Mouse (Mus musculus): ENCODE data around the gene Klhl5.

The Klhl5 gene

DNA sequence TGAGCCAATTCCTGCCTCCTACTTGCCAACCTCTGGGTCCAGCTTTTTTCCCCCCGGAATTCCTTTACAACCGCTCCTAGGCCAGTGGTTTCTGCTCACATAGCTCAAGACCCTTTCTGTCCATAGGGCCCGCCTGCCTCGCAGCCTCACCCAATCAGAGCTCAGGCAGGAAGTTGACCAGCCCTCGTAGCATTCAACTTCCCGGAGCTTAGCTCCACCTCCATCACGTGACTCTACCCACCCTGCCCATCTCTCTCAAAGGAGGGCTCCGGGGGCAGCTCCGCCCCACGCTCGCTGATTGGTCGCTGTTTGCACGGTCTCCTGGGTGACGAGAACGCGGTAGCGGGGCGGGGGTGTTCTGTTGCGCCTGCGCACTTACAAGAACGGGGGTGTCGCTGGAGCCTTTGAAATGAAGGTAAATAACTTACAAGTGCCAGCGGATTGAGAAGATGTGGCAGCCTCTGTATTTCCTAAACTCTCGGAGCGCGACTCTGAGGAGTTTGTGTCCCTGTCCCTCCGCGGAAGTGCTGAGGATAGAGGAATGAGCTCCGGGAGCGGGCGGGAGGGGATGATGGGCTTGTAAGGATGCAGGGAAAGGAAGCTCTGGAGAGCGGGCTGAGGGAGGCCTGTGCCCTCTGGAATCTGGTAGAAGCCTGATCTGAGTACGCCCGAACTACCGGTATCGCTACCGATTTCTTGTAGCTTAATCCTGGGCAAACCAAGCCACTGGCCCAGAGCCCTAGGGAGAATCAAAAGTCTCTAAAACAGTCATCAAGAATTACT, 92.2 kb downstream of the Klhl5 start, which contains the start of gene Wdr19:
TSS of gene Wdr19 (plus strand) at position 351 of the 783 bp plus-strand sequence.
- DNase-seq (ENCODE audit: low spot score): peak; percentile 94

DNA sequence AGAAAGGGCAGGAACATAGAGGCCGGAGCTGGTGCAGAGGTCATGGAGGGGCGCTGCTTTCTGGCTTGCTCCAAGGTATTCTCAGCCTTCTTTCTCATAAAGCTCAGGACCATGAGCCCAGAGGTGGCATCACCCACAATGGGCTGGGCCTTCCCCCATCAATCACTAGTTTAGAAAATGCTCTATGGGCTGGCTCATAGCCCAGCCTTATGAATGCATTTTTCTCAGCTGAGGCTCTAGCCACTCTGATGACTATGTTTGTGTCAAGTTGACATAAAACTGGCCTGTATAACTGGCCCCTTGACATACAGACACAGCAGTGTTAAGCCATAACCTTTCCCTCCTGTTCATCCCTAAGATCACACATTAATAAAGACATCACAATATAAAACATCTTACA, 97.4 kb downstream of the Klhl5 start:
- no peak for DNase-seq (ENCODE audit: low spot score)

GRCm38 (mm10) chr5:65213321-65213720, 106.0 kb downstream of the Klhl5 start:
- no peak for DNase-seq (ENCODE audit: low spot score)

Measured in urinary bladder, postnatal 10 days (tissue).